Mouse (Mus musculus) cerebellum, adult 11-12 months (tissue): ENCODE results near the gene Ccdc127.

ENCODE experiments used
- DNase-seq: peaks from one replicate; pipeline ENCODE4 v3.0.0; 2022

Gene Ccdc127

DNA sequence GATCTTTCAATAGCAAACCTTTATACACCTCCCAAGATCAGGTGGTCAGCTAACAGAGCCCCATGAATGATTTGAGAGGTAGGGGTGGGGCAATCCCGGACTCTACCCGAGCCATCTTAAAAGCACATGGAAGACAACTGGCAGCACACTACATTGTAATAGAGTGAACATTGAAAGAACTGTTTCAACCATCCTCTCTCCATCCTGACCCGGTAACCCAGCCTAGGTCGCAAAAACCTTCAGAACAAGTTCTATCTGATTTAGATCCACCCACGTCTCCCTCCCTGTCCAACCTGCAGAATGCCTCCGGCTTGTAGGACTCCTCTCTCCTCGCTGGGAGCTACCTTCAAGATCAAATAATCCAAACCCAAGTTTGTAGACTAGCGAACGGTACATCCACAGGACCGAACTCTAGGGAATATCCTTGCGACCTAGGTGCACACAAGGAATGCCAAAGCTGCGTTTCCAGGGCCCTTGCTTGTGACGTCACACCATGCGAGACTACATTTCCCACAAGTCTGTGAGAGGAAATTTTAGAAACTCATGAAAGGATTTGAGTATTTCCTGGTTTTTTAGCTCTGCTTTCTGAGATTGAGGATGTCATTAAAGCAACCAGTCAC lies 40.4 kb downstream of the Ccdc127 start, which contains the start of gene Zfp72:
TSS of gene Zfp72 (minus strand) at position 466 of the 620 bp plus-strand sequence.
- DNase-seq: peak; percentile 69

- no peak for DNase-seq
These were observed 41.0 kb downstream of the Ccdc127 start for GRCm38 (mm10) chr13:74391156-74391555.

DNA sequence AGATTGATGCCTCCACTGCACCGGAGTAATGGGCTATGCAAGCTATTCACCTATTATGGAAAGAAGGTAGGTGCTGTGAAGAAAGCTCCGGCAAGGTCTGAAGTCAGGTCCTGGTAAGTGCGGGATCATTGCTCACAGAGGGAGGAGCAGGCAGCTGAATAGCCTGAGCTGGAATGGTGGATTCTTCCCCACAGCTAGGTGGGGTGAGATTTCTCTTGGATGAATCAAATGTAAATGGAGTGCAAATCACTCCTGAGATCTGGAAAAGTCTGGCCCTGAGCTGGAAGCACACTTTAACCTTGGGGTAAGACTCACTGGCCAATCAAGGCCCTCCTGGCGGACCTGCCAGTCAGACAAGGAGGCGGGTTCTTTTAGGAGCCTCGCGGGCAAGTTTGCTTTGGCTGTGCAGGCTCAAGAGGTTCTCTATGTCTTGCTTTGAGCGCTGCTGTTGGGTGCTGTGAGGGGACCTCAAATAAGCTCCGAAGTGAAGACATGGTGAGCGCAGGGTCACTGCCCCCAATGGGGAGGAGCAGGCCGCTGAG lies 49.3 kb downstream of the Ccdc127 start, which contains the start of gene Ftl1-ps1:
TSS of gene Ftl1-ps1 (plus strand) at position 397 of the 542 bp plus-strand sequence.
- no peak for DNase-seq
